Mouse (Mus musculus): ENCODE results near the gene 5730455P16Rik. TPM values are rescaled to one million over a fixed set of nuclear protein-coding genes. Genes with fewer than 3 reads are reported as not detected.
A peak's percentile ranks its signal among the peaks of the same experiment; 100 is the strongest.
"Not testable (repeated sequence)": the region's sequence is repeated elsewhere in the genome, so short reads cannot be mapped to it uniquely, and the experiment has no call there.

5730455P16Rik gene
- polyA plus RNA-seq, 1 experiment from 2014 or later, result 19.8 TPM

- H3K4me3 ChIP-seq (ENCODE audit: control insufficient read depth in 1 of 2, insufficient read depth in 1 of 2, low read depth in 1 of 2, low read length in 2 of 2), result peak overlapping the region in 1 of 2 experiments; percentile 97; a peak in 1 of 4 replicates
- H3K27me3 ChIP-seq (ENCODE audit: control insufficient read depth, insufficient read depth, low read length), result no peaks in the 10 kb centered on the region
- no peak overlapping the region for H3K27ac ChIP-seq (replicated peaks in 1 of 2; ENCODE audit: control insufficient read depth in 1 of 2, insufficient read depth in 1 of 2, low read depth in 2 of 2, low read length in 2 of 2)
- 27% methylated on average over 2 of the region's 2 CpGs for WGBS
- peaks cover 0 to 30% of the 10 kb centered on the region in 2 experiments; a peak in 3 of 4 replicates for H3K4me1 ChIP-seq (ENCODE audit: control insufficient read depth in 2 of 2, insufficient read depth in 2 of 2, low read length in 2 of 2)
- peak overlapping the region; percentile 21; the same call in 1 of the 2 replicates for H3K9ac ChIP-seq (ENCODE audit: low read length)
- ATAC-seq (ENCODE audit: insufficient number of reproducible peaks, insufficient read depth, low FRiP score, low read depth), result no peak
- no peaks in the 10 kb centered on the region for H3K9me3 ChIP-seq (ENCODE audit: control insufficient read depth, low read length)
- peaks cover 63% of the 10 kb centered on the region for H3K36me3 ChIP-seq (ENCODE audit: control insufficient read depth, insufficient read depth, low read length)
- H3K4me2 ChIP-seq (ENCODE audit: low read length), result peak overlapping the region; percentile 85
Observed at GRCm38 (mm10) chr11:80386790-80387189, 9.0 kb upstream of the 5730455P16Rik start.

- Histone ChIP-seq H3K27ac (replicated peaks in 1 of 2; ENCODE audit: control insufficient read depth in 1 of 2, insufficient read depth in 1 of 2, low read depth in 2 of 2, low read length in 2 of 2) (no peak overlapping the region), H3K9me3 (ENCODE audit: control insufficient read depth, low read length) (no peaks in the 10 kb centered on the region), H3K4me1 (ENCODE audit: control insufficient read depth in 2 of 2, insufficient read depth in 2 of 2, low read length in 2 of 2) (peaks cover 0 to 30% of the 10 kb centered on the region in 2 experiments; a peak in 3 of 4 replicates), H3K36me3 (ENCODE audit: control insufficient read depth, insufficient read depth, low read length) (peaks cover 47% of the 10 kb centered on the region), H3K9ac (ENCODE audit: low read length) (peak overlapping the region; percentile 100), H3K27me3 (ENCODE audit: control insufficient read depth, insufficient read depth, low read length) (no peaks in the 10 kb centered on the region), H3K4me2 (ENCODE audit: low read length) (peak overlapping the region; percentile 85), H3K4me3 (ENCODE audit: control insufficient read depth in 1 of 2, insufficient read depth in 1 of 2, low read depth in 1 of 2, low read length in 2 of 2) (peak overlapping the region; percentile 61 to 97)
- ATAC-seq (ENCODE audit: insufficient number of reproducible peaks, insufficient read depth, low FRiP score, low read depth), result no peak
- 52% methylated on average over 4 of the region's 4 CpGs for WGBS
Observed at GRCm38 (mm10) chr11:80385055-80385454, 7.2 kb upstream of the 5730455P16Rik start.

- no peaks in the 10 kb centered on the region for H3K9me3 ChIP-seq (ENCODE audit: control insufficient read depth, low read length)
- no peak for ATAC-seq (ENCODE audit: insufficient number of reproducible peaks, insufficient read depth, low FRiP score, low read depth)
- no peaks in the 10 kb centered on the region for H3K27me3 ChIP-seq (ENCODE audit: control insufficient read depth, insufficient read depth, low read length)
- peak overlapping the region; percentile 85 for H3K4me2 ChIP-seq (ENCODE audit: low read length)
- peak overlapping the region; percentile 61 to 97 for H3K4me3 ChIP-seq (ENCODE audit: control insufficient read depth in 1 of 2, insufficient read depth in 1 of 2, low read depth in 1 of 2, low read length in 2 of 2)
- no peak overlapping the region; a peak in 1 of 4 replicates for H3K27ac ChIP-seq (replicated peaks in 1 of 2; ENCODE audit: control insufficient read depth in 1 of 2, insufficient read depth in 1 of 2, low read depth in 2 of 2, low read length in 2 of 2)
- H3K9ac ChIP-seq (ENCODE audit: low read length), result peak overlapping the region; percentile 100
- H3K36me3 ChIP-seq (ENCODE audit: control insufficient read depth, insufficient read depth, low read length), result peaks cover 41% of the 10 kb centered on the region
- peaks cover 0 to 30% of the 10 kb centered on the region in 2 experiments; a peak in 3 of 4 replicates for H3K4me1 ChIP-seq (ENCODE audit: control insufficient read depth in 2 of 2, insufficient read depth in 2 of 2, low read length in 2 of 2)
Observed at GRCm38 (mm10) chr11:80384461-80384860, 6.6 kb upstream of the 5730455P16Rik start.

GRCm38 (mm10) chr11:80383626-80384046, 5.8 kb upstream of the 5730455P16Rik start:
- peak overlapping the region; percentile 93 to 95 for H3K27ac ChIP-seq (replicated peaks in 1 of 2; ENCODE audit: control insufficient read depth in 1 of 2, insufficient read depth in 1 of 2, low read depth in 2 of 2, low read length in 2 of 2)
- ATAC-seq (ENCODE audit: insufficient number of reproducible peaks, insufficient read depth, low FRiP score, low read depth), result no peak
- under 1% methylated on average over 20 of the region's 20 CpGs for WGBS

GRCm38 (mm10) chr11:80383019-80383625, 5.3 kb upstream of the 5730455P16Rik start, which contains the start of gene Zfp207:
TSS of gene Zfp207 (plus strand) at chr11:80383279.
- Histone ChIP-seq H3K27ac (replicated peaks in 1 of 2; ENCODE audit: control insufficient read depth in 1 of 2, insufficient read depth in 1 of 2, low read depth in 2 of 2, low read length in 2 of 2) (peak within 1 kb of the TSS; percentile 93 to 95), H3K9me3 (ENCODE audit: control insufficient read depth, low read length) (no peaks in the 10 kb centered on the region), H3K4me3 (ENCODE audit: control insufficient read depth in 1 of 2, insufficient read depth in 1 of 2, low read depth in 1 of 2, low read length in 2 of 2) (peak within 1 kb of the TSS; percentile 91 to 97), H3K4me2 (ENCODE audit: low read length) (peak within 1 kb of the TSS; percentile 85), H3K9ac (ENCODE audit: low read length) (peak within 1 kb of the TSS; percentile 100), H3K36me3 (ENCODE audit: control insufficient read depth, insufficient read depth, low read length) (peaks cover 27% of the 10 kb centered on the region), H3K4me1 (ENCODE audit: control insufficient read depth in 2 of 2, insufficient read depth in 2 of 2, low read length in 2 of 2) (peaks cover 0 to 30% of the 10 kb centered on the region in 2 experiments; a peak in 3 of 4 replicates), H3K27me3 (ENCODE audit: control insufficient read depth, insufficient read depth, low read length) (no peaks in the 10 kb centered on the region)
- ATAC-seq (ENCODE audit: insufficient number of reproducible peaks, insufficient read depth, low FRiP score, low read depth), result peak; percentile 94
- WGBS, result under 1% methylated on average over 33 of the region's 33 CpGs

More at GRCm38 (mm10) chr11:80383626-80384046, 5.8 kb upstream of the 5730455P16Rik start:
- Histone ChIP-seq H3K36me3 (ENCODE audit: control insufficient read depth, insufficient read depth, low read length) (peaks cover 33% of the 10 kb centered on the region), H3K4me2 (ENCODE audit: low read length) (peak overlapping the region; percentile 85), H3K9me3 (ENCODE audit: control insufficient read depth, low read length) (no peaks in the 10 kb centered on the region), H3K4me3 (ENCODE audit: control insufficient read depth in 1 of 2, insufficient read depth in 1 of 2, low read depth in 1 of 2, low read length in 2 of 2) (peak overlapping the region; percentile 91 to 97), H3K27me3 (ENCODE audit: control insufficient read depth, insufficient read depth, low read length) (no peaks in the 10 kb centered on the region), H3K9ac (ENCODE audit: low read length) (peak overlapping the region; percentile 100), H3K4me1 (ENCODE audit: control insufficient read depth in 2 of 2, insufficient read depth in 2 of 2, low read length in 2 of 2) (peaks cover 0 to 30% of the 10 kb centered on the region in 2 experiments; a peak in 3 of 4 replicates)

GRCm38 (mm10) chr11:80382626-80383018, 4.8 kb upstream of the 5730455P16Rik start:
- H3K9ac ChIP-seq (ENCODE audit: low read length), result peak overlapping the region; percentile 100
- peak overlapping the region; percentile 80 for H3K4me2 ChIP-seq (ENCODE audit: low read length)
- H3K27ac ChIP-seq (replicated peaks in 1 of 2; ENCODE audit: control insufficient read depth in 1 of 2, insufficient read depth in 1 of 2, low read depth in 2 of 2, low read length in 2 of 2), result peak overlapping the region; percentile 85 to 95
- no peak for ATAC-seq (ENCODE audit: insufficient number of reproducible peaks, insufficient read depth, low FRiP score, low read depth)
- H3K4me3 ChIP-seq (ENCODE audit: control insufficient read depth in 1 of 2, insufficient read depth in 1 of 2, low read depth in 1 of 2, low read length in 2 of 2), result peak overlapping the region; percentile 91 to 97
- H3K36me3 ChIP-seq (ENCODE audit: control insufficient read depth, insufficient read depth, low read length), result peaks cover 22% of the 10 kb centered on the region
- peaks cover 0 to 30% of the 10 kb centered on the region in 2 experiments; a peak in 3 of 4 replicates for H3K4me1 ChIP-seq (ENCODE audit: control insufficient read depth in 2 of 2, insufficient read depth in 2 of 2, low read length in 2 of 2)
- no peaks in the 10 kb centered on the region for H3K27me3 ChIP-seq (ENCODE audit: control insufficient read depth, insufficient read depth, low read length)
- 4% methylated on average over 12 of the region's 12 CpGs for WGBS
- no peaks in the 10 kb centered on the region for H3K9me3 ChIP-seq (ENCODE audit: control insufficient read depth, low read length)

GRCm38 (mm10) chr11:80379184-80379583, 1.4 kb upstream of the 5730455P16Rik start:
- not testable (repeated sequence) for H3K4me2 ChIP-seq (ENCODE audit: low read length); ATAC-seq (ENCODE audit: insufficient number of reproducible peaks, insufficient read depth, low FRiP score, low read depth); H3K36me3 ChIP-seq (ENCODE audit: control insufficient read depth, insufficient read depth, low read length); H3K27me3 ChIP-seq (ENCODE audit: control insufficient read depth, insufficient read depth, low read length); H3K9me3 ChIP-seq (ENCODE audit: control insufficient read depth, low read length); H3K27ac ChIP-seq (replicated peaks in 1 of 2; ENCODE audit: control insufficient read depth in 1 of 2, insufficient read depth in 1 of 2, low read depth in 2 of 2, low read length in 2 of 2); H3K9ac ChIP-seq (ENCODE audit: low read length); H3K4me3 ChIP-seq (ENCODE audit: control insufficient read depth in 1 of 2, insufficient read depth in 1 of 2, low read depth in 1 of 2, low read length in 2 of 2)
- WGBS, result 94% methylated on average over 7 of the region's 7 CpGs
- peaks cover 0 to 14% of the 10 kb centered on the region in 2 experiments; a peak in 2 of 4 replicates for H3K4me1 ChIP-seq (ENCODE audit: control insufficient read depth in 2 of 2, insufficient read depth in 2 of 2, low read length in 2 of 2)
